Mouse (Mus musculus): ENCODE data around the gene Ms4a2. TPM values are rescaled to one million over a fixed set of nuclear protein-coding genes. Genes with fewer than 3 reads are reported as not detected.

Gene Ms4a2
- polyA plus RNA-seq, 1 experiment from 2014 or later, result 1.6 TPM

GRCm38 (mm10) chr19:11634330-11634729 is 10.8 kb upstream of the Ms4a2 start:
- 74% methylated on average over 2 of the region's 2 CpGs for WGBS
- ATAC-seq (ENCODE audit: low read depth) (no peak), DNase-seq (ENCODE audit: low spot score) (no peak)
- no peaks in the 10 kb centered on the region for H3K9me3 ChIP-seq (ENCODE audit: control insufficient read depth, low read length)
- no peak overlapping the region for H3K9ac ChIP-seq (ENCODE audit: low read depth, low read length)
- no peaks in the 10 kb centered on the region for H3K27me3 ChIP-seq (replicated peaks; ENCODE audit: control insufficient read depth, insufficient read depth, low read length)
- no peaks in the 10 kb centered on the region for H3K4me1 ChIP-seq (ENCODE audit: control insufficient read depth, insufficient read depth, low read length)
- H3K4me3 ChIP-seq (ENCODE audit: low read depth, low read length), result no peak overlapping the region
- H3K27ac ChIP-seq (replicated peaks; ENCODE audit: low read depth, low read length), result no peak overlapping the region
- H3K4me2 ChIP-seq (ENCODE audit: low read depth, low read length), result no peak overlapping the region
- no peaks in the 10 kb centered on the region for H3K36me3 ChIP-seq (ENCODE audit: control insufficient read depth, insufficient read depth, low read length)

GRCm38 (mm10) chr19:11633732-11634131 is 10.2 kb upstream of the Ms4a2 start:
- ATAC-seq (ENCODE audit: low read depth) (no peak), DNase-seq (ENCODE audit: low spot score) (no peak)
- 89% methylated on average over 1 of the region's 1 CpGs for WGBS
- Histone ChIP-seq H3K4me2 (ENCODE audit: low read depth, low read length) (no peak overlapping the region), H3K9me3 (ENCODE audit: control insufficient read depth, low read length) (no peaks in the 10 kb centered on the region), H3K4me1 (ENCODE audit: control insufficient read depth, insufficient read depth, low read length) (no peaks in the 10 kb centered on the region), H3K9ac (ENCODE audit: low read depth, low read length) (no peak overlapping the region), H3K36me3 (ENCODE audit: control insufficient read depth, insufficient read depth, low read length) (no peaks in the 10 kb centered on the region), H3K4me3 (ENCODE audit: low read depth, low read length) (no peak overlapping the region), H3K27me3 (replicated peaks; ENCODE audit: control insufficient read depth, insufficient read depth, low read length) (no peaks in the 10 kb centered on the region), H3K27ac (replicated peaks; ENCODE audit: low read depth, low read length) (no peak overlapping the region)

GRCm38 (mm10) chr19:11625231-11625630 is 1.7 kb upstream of the Ms4a2 start:
- no peak overlapping the region for H3K27ac ChIP-seq (replicated peaks; ENCODE audit: low read depth, low read length)
- no peaks in the 10 kb centered on the region for H3K4me1 ChIP-seq (ENCODE audit: control insufficient read depth, insufficient read depth, low read length)
- no peaks in the 10 kb centered on the region for H3K9me3 ChIP-seq (ENCODE audit: control insufficient read depth, low read length)
- DNase-seq (ENCODE audit: low spot score) (no peak), ATAC-seq (ENCODE audit: low read depth) (no peak)
- no peaks in the 10 kb centered on the region for H3K27me3 ChIP-seq (replicated peaks; ENCODE audit: control insufficient read depth, insufficient read depth, low read length)
- H3K36me3 ChIP-seq (ENCODE audit: control insufficient read depth, insufficient read depth, low read length), result no peaks in the 10 kb centered on the region
- no peak overlapping the region for H3K4me2 ChIP-seq (ENCODE audit: low read depth, low read length)
- H3K4me3 ChIP-seq (ENCODE audit: low read depth, low read length), result no peak overlapping the region
- 61% methylated on average over 5 of the region's 5 CpGs for WGBS
- H3K9ac ChIP-seq (ENCODE audit: low read depth, low read length), result no peak overlapping the region

- H3K9me3 ChIP-seq (ENCODE audit: control insufficient read depth, low read length), result no peaks in the 10 kb centered on the region
- H3K27ac ChIP-seq (replicated peaks; ENCODE audit: low read depth, low read length), result no peak overlapping the region
- H3K4me2 ChIP-seq (ENCODE audit: low read depth, low read length), result no peak overlapping the region
- H3K9ac ChIP-seq (ENCODE audit: low read depth, low read length), result no peak overlapping the region
- H3K4me1 ChIP-seq (ENCODE audit: control insufficient read depth, insufficient read depth, low read length), result no peaks in the 10 kb centered on the region
- H3K27me3 ChIP-seq (replicated peaks; ENCODE audit: control insufficient read depth, insufficient read depth, low read length), result no peaks in the 10 kb centered on the region
- H3K4me3 ChIP-seq (ENCODE audit: low read depth, low read length), result no peak overlapping the region
- DNase-seq (ENCODE audit: low spot score) (no peak), ATAC-seq (ENCODE audit: low read depth) (no peak)
- H3K36me3 ChIP-seq (ENCODE audit: control insufficient read depth, insufficient read depth, low read length), result no peaks in the 10 kb centered on the region
Observed at GRCm38 (mm10) chr19:11624800-11625199, 1.3 kb upstream of the Ms4a2 start.

- H3K27me3 ChIP-seq (replicated peaks; ENCODE audit: control insufficient read depth, insufficient read depth, low read length), result no peaks in the 10 kb centered on the region
- ATAC-seq (ENCODE audit: low read depth) (no peak), DNase-seq (ENCODE audit: low spot score) (no peak)
- H3K9me3 ChIP-seq (ENCODE audit: control insufficient read depth, low read length), result no peaks in the 10 kb centered on the region
- no peaks in the 10 kb centered on the region for H3K4me1 ChIP-seq (ENCODE audit: control insufficient read depth, insufficient read depth, low read length)
- H3K4me3 ChIP-seq (ENCODE audit: low read depth, low read length), result no peak overlapping the region
- H3K9ac ChIP-seq (ENCODE audit: low read depth, low read length), result no peak overlapping the region
- no peak overlapping the region for H3K27ac ChIP-seq (replicated peaks; ENCODE audit: low read depth, low read length)
- H3K4me2 ChIP-seq (ENCODE audit: low read depth, low read length), result no peak overlapping the region
- no peaks in the 10 kb centered on the region for H3K36me3 ChIP-seq (ENCODE audit: control insufficient read depth, insufficient read depth, low read length)
Observed at GRCm38 (mm10) chr19:11617983-11618382, 5.5 kb downstream of the Ms4a2 start.

GRCm38 (mm10) chr19:11614805-11615204 is 8.7 kb downstream of the Ms4a2 start:
- Histone ChIP-seq H3K9me3 (ENCODE audit: control insufficient read depth, low read length) (no peaks in the 10 kb centered on the region), H3K4me2 (ENCODE audit: low read depth, low read length) (no peak overlapping the region), H3K27me3 (replicated peaks; ENCODE audit: control insufficient read depth, insufficient read depth, low read length) (no peaks in the 10 kb centered on the region), H3K27ac (replicated peaks; ENCODE audit: low read depth, low read length) (no peak overlapping the region), H3K36me3 (ENCODE audit: control insufficient read depth, insufficient read depth, low read length) (no peaks in the 10 kb centered on the region), H3K4me1 (ENCODE audit: control insufficient read depth, insufficient read depth, low read length) (no peaks in the 10 kb centered on the region), H3K9ac (ENCODE audit: low read depth, low read length) (no peak overlapping the region), H3K4me3 (ENCODE audit: low read depth, low read length) (no peak overlapping the region)
- DNase-seq (ENCODE audit: low spot score) (no peak), ATAC-seq (ENCODE audit: low read depth) (no peak)
- 64% methylated on average over 2 of the region's 2 CpGs for WGBS

GRCm38 (mm10) chr19:11613776-11614443 is 9.6 kb downstream of the Ms4a2 start:
- Histone ChIP-seq H3K4me2 (ENCODE audit: low read depth, low read length) (no peak overlapping the region), H3K9me3 (ENCODE audit: control insufficient read depth, low read length) (no peaks in the 10 kb centered on the region), H3K4me1 (ENCODE audit: control insufficient read depth, insufficient read depth, low read length) (no peaks in the 10 kb centered on the region), H3K36me3 (ENCODE audit: control insufficient read depth, insufficient read depth, low read length) (no peaks in the 10 kb centered on the region), H3K27ac (replicated peaks; ENCODE audit: low read depth, low read length) (no peak overlapping the region), H3K9ac (ENCODE audit: low read depth, low read length) (no peak overlapping the region), H3K27me3 (replicated peaks; ENCODE audit: control insufficient read depth, insufficient read depth, low read length) (no peaks in the 10 kb centered on the region), H3K4me3 (ENCODE audit: low read depth, low read length) (no peak overlapping the region)
- 69% methylated on average over 8 of the region's 8 CpGs for WGBS
- DNase-seq (ENCODE audit: low spot score) (no peak), ATAC-seq (ENCODE audit: low read depth) (no peak)

GRCm38 (mm10) chr19:11613084-11613483 is 10.4 kb downstream of the Ms4a2 start:
- Histone ChIP-seq H3K4me1 (ENCODE audit: control insufficient read depth, insufficient read depth, low read length) (no peaks in the 10 kb centered on the region), H3K4me3 (ENCODE audit: low read depth, low read length) (no peak overlapping the region), H3K9me3 (ENCODE audit: control insufficient read depth, low read length) (no peaks in the 10 kb centered on the region), H3K27me3 (replicated peaks; ENCODE audit: control insufficient read depth, insufficient read depth, low read length) (no peaks in the 10 kb centered on the region), H3K9ac (ENCODE audit: low read depth, low read length) (no peak overlapping the region), H3K36me3 (ENCODE audit: control insufficient read depth, insufficient read depth, low read length) (no peaks in the 10 kb centered on the region), H3K27ac (replicated peaks; ENCODE audit: low read depth, low read length) (no peak overlapping the region), H3K4me2 (ENCODE audit: low read depth, low read length) (no peak overlapping the region)
- WGBS, result 89% methylated on average over 1 of the region's 1 CpGs
- ATAC-seq (ENCODE audit: low read depth), result no peak
- DNase-seq (ENCODE audit: low spot score), result no peak

GRCm38 (mm10) chr19:11612293-11612692 is 11.2 kb downstream of the Ms4a2 start:
- DNase-seq (ENCODE audit: low spot score), result no peak
- H3K4me2 ChIP-seq (ENCODE audit: low read depth, low read length), result no peak overlapping the region
- no peaks in the 10 kb centered on the region for H3K27me3 ChIP-seq (replicated peaks; ENCODE audit: control insufficient read depth, insufficient read depth, low read length)
- no peaks in the 10 kb centered on the region for H3K36me3 ChIP-seq (ENCODE audit: control insufficient read depth, insufficient read depth, low read length)
- no peak overlapping the region for H3K4me3 ChIP-seq (ENCODE audit: low read depth, low read length)
- no peak for ATAC-seq (ENCODE audit: low read depth)
- WGBS, result 48% methylated on average over 2 of the region's 2 CpGs
- no peaks in the 10 kb centered on the region for H3K9me3 ChIP-seq (ENCODE audit: control insufficient read depth, low read length)
- no peaks in the 10 kb centered on the region for H3K4me1 ChIP-seq (ENCODE audit: control insufficient read depth, insufficient read depth, low read length)
- H3K9ac ChIP-seq (ENCODE audit: low read depth, low read length), result no peak overlapping the region
- no peak overlapping the region for H3K27ac ChIP-seq (replicated peaks; ENCODE audit: low read depth, low read length)

Measured in embryonic facial prominence, embryonic 14.5 days (tissue).